Mouse (Mus musculus): Measurements from ENCODE around the gene Sh3bgrl3.

The Sh3bgrl3 gene

GRCm38 (mm10) chr4:134106105-134106504 lies 22.5 kb downstream of the Sh3bgrl3 start:
- CTCF ChIA-PET = interaction anchor here in 3 of 4 experiments (0.7 to 3.1 kb wide), 5 partner anchors 14 to 70 kb away, joined by 3 to 9 read pairs (median 8); no protein-coding TSS in a partner anchor
- POLR2A ChIA-PET = interaction anchor here in 3 of 4 experiments (0.6 to 19.9 kb wide), 5 partner anchors 16 to 919 kb away, joined by 3 to 285 read pairs (median 4); partner anchors contain the start of gene Sh3bgrl3 (in 2 of the 3)

GRCm38 (mm10) chr4:134102742-134103119 lies 25.9 kb downstream of the Sh3bgrl3 start:
- ChIA-PET CTCF (interaction anchor here in 2 of 4 experiments (0.8 to 1.4 kb wide), 4 partner anchors 12 to 21 kb away, joined by 3 to 6 read pairs (median 3); no protein-coding TSS in a partner anchor), POLR2A (interaction anchor here in 3 of 4 experiments (0.6 to 19.9 kb wide), 16 partner anchors 12 to 293 kb away, joined by 3 to 285 read pairs (median 4); partner anchors contain the start of genes Sh3bgrl3 (in 3 of the 3), Cep85 (in 1 of the 3) and Pafah2 (in 1 of the 3))

- ChIA-PET CTCF (interaction anchor here in 3 of 4 experiments (0.6 to 1.4 kb wide), 5 partner anchors 10 to 21 kb away, joined by 3 to 6 read pairs (median 3); no protein-coding TSS in a partner anchor), POLR2A (interaction anchor here in 3 of 4 experiments (0.6 to 19.9 kb wide), 16 partner anchors 12 to 294 kb away, joined by 3 to 285 read pairs (median 4); partner anchors contain the start of genes Sh3bgrl3 (in 3 of the 3), Cep85 (in 1 of the 3) and Pafah2 (in 1 of the 3))
Observed at GRCm38 (mm10) chr4:134101979-134102741, 26.4 kb downstream of the Sh3bgrl3 start, which contains the start of gene Ubxn11. Ubxn11 (plus strand) TSS chr4:134102570.

- ChIA-PET POLR2A (interaction anchor here in 2 of 4 experiments (0.5 to 2.0 kb wide), 14 partner anchors 8 to 529 kb away, joined by 3 to 7 read pairs (median 4); partner anchors contain the start of gene Sh3bgrl3 (in 1 of the 2)), CTCF (interaction anchor here in 3 of 4 experiments (0.7 to 1.2 kb wide), 5 partner anchors 8 to 296 kb away, joined by 3 to 5 read pairs (median 3); partner anchors contain the start of gene Pafah2 (in 1 of the 3))
Observed at GRCm38 (mm10) chr4:134100245-134100644, 28.3 kb downstream of the Sh3bgrl3 start.

GRCm38 (mm10) chr4:134098628-134099027 lies 30.0 kb downstream of the Sh3bgrl3 start:
- ChIA-PET CTCF (interaction anchor here in 3 of 4 experiments (1.0 to 2.3 kb wide), 6 partner anchors 11 to 30 kb away, joined by 4 to 6 read pairs (median 6); partner anchors contain the start of gene Sh3bgrl3 (in 1 of the 3)), POLR2A (interaction anchor here in 3 of 4 experiments (0.5 to 3.5 kb wide), 16 partner anchors 9 to 336 kb away, joined by 3 to 17 read pairs (median 4); no protein-coding TSS in a partner anchor)

GRCm38 (mm10) chr4:134097015-134097608 lies 31.5 kb downstream of the Sh3bgrl3 start:
- CTCF ChIA-PET = interaction anchor here in 2 of 4 experiments (1.3 to 2.3 kb wide), 3 partner anchors 10 to 61 kb away, joined by 3 to 6 read pairs (median 6); no protein-coding TSS in a partner anchor
- POLR2A ChIA-PET = interaction anchor here in 2 of 4 experiments (0.6 to 3.5 kb wide), 16 partner anchors 9 to 197 kb away, joined by 3 to 17 read pairs (median 3); partner anchors contain the start of gene Sh3bgrl3 (in 1 of the 2)

- CTCF ChIA-PET = interaction anchor here in 2 of 4 experiments (0.5 to 0.7 kb wide), 2 partner anchors 38 to 742 kb away, joined by 3 read pairs; no protein-coding TSS in a partner anchor
- POLR2A ChIA-PET = interaction anchor here in 1 of 4 experiments (0.7 to 3.5 kb wide), 4 partner anchors 10 to 235 kb away, joined by 3 to 11 read pairs (median 4); no protein-coding TSS in a partner anchor
Observed at GRCm38 (mm10) chr4:134096120-134096519, 32.5 kb downstream of the Sh3bgrl3 start.

- CTCF ChIA-PET = interaction anchor here (0.6 to 1.2 kb wide), 11 partner anchors 9 to 680 kb away, joined by 3 to 6 read pairs (median 3); no protein-coding TSS in a partner anchor
- POLR2A ChIA-PET = interaction anchor here in 2 of 4 experiments (0.6 to 1.8 kb wide), 16 partner anchors 8 to 195 kb away, joined by 3 to 9 read pairs (median 4); partner anchors contain the start of gene Sh3bgrl3 (in 1 of the 2)
Observed at GRCm38 (mm10) chr4:134094923-134095547, 33.6 kb downstream of the Sh3bgrl3 start, which contains the start of gene Cd52. Cd52 (minus strand) TSS chr4:134095082.

- POLR2A ChIA-PET = interaction anchor here in 2 of 4 experiments (0.7 to 1.8 kb wide), 9 partner anchors 8 to 194 kb away, joined by 3 to 9 read pairs (median 4); partner anchors contain the start of gene Sh3bgrl3 (in 1 of the 2)
- CTCF ChIA-PET = interaction anchor here in 2 of 4 experiments (0.7 to 1.2 kb wide), 4 partner anchors 8 to 33 kb away, joined by 3 to 6 read pairs (median 4); no protein-coding TSS in a partner anchor
Observed at GRCm38 (mm10) chr4:134094004-134094564, 34.5 kb downstream of the Sh3bgrl3 start.

- ChIA-PET CTCF (interaction anchor here (0.6 to 3.9 kb wide), 25 partner anchors 8 to 300 kb away, joined by 3 to 36 read pairs (median 3); partner anchors contain the start of gene Sh3bgrl3 (in 2 of the 4)), POLR2A (interaction anchor here (0.5 to 3.3 kb wide), 20 partner anchors 8 to 136 kb away, joined by 3 to 13 read pairs (median 4); partner anchors contain the start of genes Sh3bgrl3 (in 2 of the 4), Cep85 (in 1 of the 4) and Hmgn2 (in 1 of the 4))
Observed at GRCm38 (mm10) chr4:134092382-134093288, 36.0 kb downstream of the Sh3bgrl3 start.

- POLR2A ChIA-PET = interaction anchor here in 2 of 4 experiments (0.7 to 3.3 kb wide), 12 partner anchors 9 to 248 kb away, joined by 3 to 14 read pairs (median 4); partner anchors contain the start of genes Cep85 (in 1 of the 2) and Sh3bgrl3 (in 1 of the 2)
Observed at GRCm38 (mm10) chr4:134091225-134091529, 37.4 kb downstream of the Sh3bgrl3 start.

GRCm38 (mm10) chr4:134090521-134091224 lies 37.9 kb downstream of the Sh3bgrl3 start:
- CTCF ChIA-PET = interaction anchor here (0.6 to 3.9 kb wide), 17 partner anchors 9 to 524 kb away, joined by 3 to 36 read pairs (median 4); partner anchors contain the start of genes Sh3bgrl3 (in 1 of the 4) and Ubxn11 (in 1 of the 4)

More at GRCm38 (mm10) chr4:134091225-134091529, 37.4 kb downstream of the Sh3bgrl3 start:
- CTCF ChIA-PET = interaction anchor here in 3 of 4 experiments (0.7 to 3.9 kb wide), 14 partner anchors 10 to 89 kb away, joined by 3 to 36 read pairs (median 6); partner anchors contain the start of genes Sh3bgrl3 (in 1 of the 3) and Ubxn11 (in 1 of the 3)

GRCm38 (mm10) chr4:134089029-134089428 lies 39.6 kb downstream of the Sh3bgrl3 start:
- ChIA-PET POLR2A (interaction anchor here in 3 of 4 experiments (0.5 to 2.9 kb wide), 7 partner anchors 21 to 189 kb away, joined by 3 to 14 read pairs (median 3); partner anchors contain the start of gene Cep85 (in 1 of the 3)), CTCF (interaction anchor here (0.6 to 3.7 kb wide), 5 partner anchors 53 to 304 kb away, joined by 3 to 36 read pairs (median 14); no protein-coding TSS in a partner anchor)

More at GRCm38 (mm10) chr4:134090521-134091224, 37.9 kb downstream of the Sh3bgrl3 start:
- POLR2A ChIA-PET = interaction anchor here in 3 of 4 experiments (0.6 to 3.3 kb wide), 15 partner anchors 8 to 247 kb away, joined by 3 to 14 read pairs (median 4); partner anchors contain the start of genes Cep85 (in 1 of the 3) and Sh3bgrl3 (in 1 of the 3)

GRCm38 (mm10) chr4:134087412-134087811 lies 41.2 kb downstream of the Sh3bgrl3 start:
- POLR2A ChIA-PET = interaction anchor here in 3 of 4 experiments (0.7 to 2.3 kb wide), 19 partner anchors 8 to 187 kb away, joined by 3 to 6 read pairs (median 3); partner anchors contain the start of genes Cd52 (in 1 of the 3), Cep85 (in 1 of the 3) and Ubxn11 (in 1 of the 3)

More at GRCm38 (mm10) chr4:134087412-134087811, 41.2 kb downstream of the Sh3bgrl3 start:
- CTCF ChIA-PET = interaction anchor here (0.6 to 3.7 kb wide), 38 partner anchors 9 to 365 kb away, joined by 3 to 36 read pairs (median 5); partner anchors contain the start of genes Sh3bgrl3 (in 2 of the 4), Cep85 (in 1 of the 4), Pafah2 (in 1 of the 4) and Ubxn11 (in 1 of the 4)
